Mouse (Mus musculus) testis, adult 2 months (tissue): ENCODE results near the gene Cngb1.

Source experiments
- CTCF ChIP-seq: fragments of 200-500 bp; IDR thresholded peaks from 2 replicates; pipeline ENCODE4 v1.5.1; 2012; ENCODE audit warnings: low read depth, mild to moderate bottlenecking, inconsistent platforms, low read length, moderate library complexity; ENCODE audit not compliant: control insufficient read depth, insufficient read depth, insufficient replicate concordance
- POLR2A ChIP-seq: fragments of 200-500 bp; IDR thresholded peaks from 2 replicates; pipeline ENCODE4 v1.6.1; 2012; ENCODE audit warnings: low read depth, mild to moderate bottlenecking, inconsistent platforms, low read length, moderate library complexity; ENCODE audit not compliant: control insufficient read depth

DNA sequence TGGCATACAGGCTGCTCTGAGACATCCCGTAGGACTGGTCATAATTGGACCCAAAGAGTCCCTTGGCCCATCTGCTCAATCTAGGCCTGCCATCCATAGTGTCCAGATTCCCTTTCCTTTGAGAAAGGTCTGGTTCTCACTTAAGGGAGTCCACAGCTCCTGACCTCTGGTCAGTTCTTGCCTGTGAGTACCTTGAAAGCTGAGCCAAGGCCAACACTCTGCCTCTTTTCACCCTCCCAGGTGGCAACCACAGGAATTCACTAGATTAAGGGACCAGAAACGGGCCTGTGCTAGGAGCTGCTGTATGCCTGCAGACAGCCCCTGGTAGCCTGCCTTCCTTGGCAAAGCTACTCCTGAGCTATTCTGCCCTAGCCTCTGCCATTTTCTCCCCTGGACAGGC lies 48.2 kb upstream of the Cngb1 start:
- TF ChIP-seq CTCF (no peak), POLR2A (no peak)
